Mouse (Mus musculus) kidney, embryonic 16.5 days (tissue): ENCODE data around the gene A830031A19Rik. TPM values are rescaled to one million over a fixed set of nuclear protein-coding genes. Genes with fewer than 3 reads are reported as not detected.

Experiments used
- ATAC-seq: fragments of 200-750 bp; cut with Nextera tagmentation; 2 replicates; pipeline ENCODE4 v1.8.0; 2017; ENCODE audit warnings: moderate TSS enrichment; ENCODE audit not compliant: low FRiP score, low TSS enrichment
- H3K27ac ChIP-seq: fragments of 300-500 bp; sonication (generic); 2 replicates; pipeline ENCODE4 v1.5.1; 2014; ENCODE audit warnings: low read length
- H3K27me3 ChIP-seq: fragments of 300-500 bp; sonication (generic); 2 replicates; pipeline ENCODE4 v1.6.1; 2014; ENCODE audit warnings: low read length, control low read depth, mixed read lengths; ENCODE audit not compliant: insufficient read depth
- H3K36me3 ChIP-seq: fragments of 300-500 bp; sonication (generic); 2 replicates; pipeline ENCODE4 v1.6.1; 2014; ENCODE audit warnings: low read length, control low read depth, mixed read lengths; ENCODE audit not compliant: insufficient read depth
- H3K4me1 ChIP-seq: fragments of 300-500 bp; sonication (generic); 2 replicates; pipeline ENCODE4 v1.6.1; 2014; ENCODE audit warnings: low read length, control low read depth, mixed read lengths; ENCODE audit not compliant: insufficient read depth
- H3K4me2 ChIP-seq: fragments of 300-500 bp; sonication (generic); replicated peaks from 2 replicates; pipeline ENCODE4 v1.6.1; 2014; ENCODE audit warnings: low read depth, low read length
- H3K4me3 ChIP-seq: fragments of 300-500 bp; sonication (generic); 2 replicates; pipeline ENCODE4 v1.5.1; 2014; ENCODE audit warnings: mild to moderate bottlenecking, low read length
- H3K9ac ChIP-seq: fragments of 300-500 bp; sonication (generic); replicated peaks from 2 replicates; pipeline ENCODE4 v1.6.1; 2014; ENCODE audit warnings: low read length
- H3K9me3 ChIP-seq: fragments of 300-500 bp; sonication (generic); 2 replicates; pipeline ENCODE4 v1.6.1; 2016; ENCODE audit warnings: low read length, control low read depth
- WGBS: fragments of 180-500 bp; shearing (Covaris S2); extraction: QIAGEN DNeasy Blood & Tissue Kit; methylation state at CpG from one replicate; pipeline ENCODE4 v1.1.7; 2014; 5-methylcytosine and 5-hydroxymethylcytosine counted together
- polyA plus RNA-seq: library from polyadenylated mRNA; unstranded; fragments of >200 nt; fragmentation: Nextera tagmentation; extraction: Ambion mirVana; gene quantifications from 2 replicates; pipeline ENCODE4 v1.2.1, GENCODE M21; 2015

A830031A19Rik gene
- polyA plus RNA-seq, 1 experiment from 2014 or later = not detected

DNA sequence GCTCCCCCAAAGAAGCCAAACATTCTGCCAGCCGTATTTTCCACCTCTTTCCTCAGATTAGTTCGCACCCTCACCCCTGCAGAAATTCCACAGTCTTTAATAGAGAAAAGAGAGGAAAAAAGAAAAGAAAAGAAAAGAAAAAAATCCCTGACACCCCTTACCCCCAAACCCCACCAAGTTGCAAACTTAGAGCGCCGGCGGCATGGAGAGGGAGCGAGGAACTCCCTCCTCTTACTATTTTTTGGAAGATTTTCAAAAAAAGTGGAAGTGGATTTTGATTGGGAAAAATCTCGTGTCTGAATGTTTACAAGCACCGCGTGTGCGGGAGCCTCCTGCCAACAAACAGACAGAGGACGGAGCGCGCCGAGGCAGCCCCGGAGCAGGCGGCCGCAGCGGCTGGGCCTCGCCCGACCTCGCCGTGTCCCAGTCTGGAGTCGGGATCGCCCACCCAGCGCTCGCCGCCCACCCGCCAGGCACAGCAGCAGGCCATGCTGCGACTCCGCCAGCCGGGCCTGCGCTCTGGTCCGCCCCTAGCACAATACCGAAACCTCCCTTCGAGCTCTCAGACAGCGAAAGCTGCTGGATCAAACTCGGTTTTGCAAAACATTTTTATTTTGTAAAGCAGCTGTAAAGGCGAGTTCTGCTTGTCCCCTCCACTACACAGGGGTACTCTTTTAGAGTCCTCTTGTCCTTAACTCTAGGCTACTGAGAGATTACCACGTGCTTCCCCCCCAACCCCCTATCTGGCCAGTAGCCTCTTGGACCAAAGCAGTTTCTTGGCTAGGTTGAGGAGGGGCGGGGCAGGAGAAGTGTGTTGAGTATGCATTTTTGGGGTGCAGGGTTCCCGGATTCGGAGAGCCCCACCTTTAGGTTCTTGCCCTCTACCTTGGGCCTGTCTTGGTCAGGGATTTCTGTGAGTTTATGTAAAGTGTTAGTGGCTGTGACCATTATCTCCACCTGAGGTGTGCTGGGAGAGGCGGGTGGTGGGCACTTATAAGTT, 4.8 kb upstream of the A830031A19Rik start:
- Histone ChIP-seq H3K4me2 (peak overlapping the region; percentile 99), H3K27ac (no peak overlapping the region), H3K4me1 (peaks cover 44% of the 10 kb centered on the region), H3K9me3 (no peaks in the 10 kb centered on the region), H3K27me3 (peaks cover 58% of the 10 kb centered on the region), H3K4me3 (peak overlapping the region; percentile 65), H3K9ac (peak overlapping the region; percentile 56; the same call in 1 of the 2 replicates), H3K36me3 (no peaks in the 10 kb centered on the region)
- under 1% methylated on average over 43 of the region's 43 CpGs for WGBS
- ATAC-seq = no peak

GRCm38 (mm10) chr11:24078706-24079316, 4.0 kb upstream of the A830031A19Rik start:
- Histone ChIP-seq H3K4me1 (peaks cover 45% of the 10 kb centered on the region), H3K9ac (peak overlapping the region; percentile 61)

DNA sequence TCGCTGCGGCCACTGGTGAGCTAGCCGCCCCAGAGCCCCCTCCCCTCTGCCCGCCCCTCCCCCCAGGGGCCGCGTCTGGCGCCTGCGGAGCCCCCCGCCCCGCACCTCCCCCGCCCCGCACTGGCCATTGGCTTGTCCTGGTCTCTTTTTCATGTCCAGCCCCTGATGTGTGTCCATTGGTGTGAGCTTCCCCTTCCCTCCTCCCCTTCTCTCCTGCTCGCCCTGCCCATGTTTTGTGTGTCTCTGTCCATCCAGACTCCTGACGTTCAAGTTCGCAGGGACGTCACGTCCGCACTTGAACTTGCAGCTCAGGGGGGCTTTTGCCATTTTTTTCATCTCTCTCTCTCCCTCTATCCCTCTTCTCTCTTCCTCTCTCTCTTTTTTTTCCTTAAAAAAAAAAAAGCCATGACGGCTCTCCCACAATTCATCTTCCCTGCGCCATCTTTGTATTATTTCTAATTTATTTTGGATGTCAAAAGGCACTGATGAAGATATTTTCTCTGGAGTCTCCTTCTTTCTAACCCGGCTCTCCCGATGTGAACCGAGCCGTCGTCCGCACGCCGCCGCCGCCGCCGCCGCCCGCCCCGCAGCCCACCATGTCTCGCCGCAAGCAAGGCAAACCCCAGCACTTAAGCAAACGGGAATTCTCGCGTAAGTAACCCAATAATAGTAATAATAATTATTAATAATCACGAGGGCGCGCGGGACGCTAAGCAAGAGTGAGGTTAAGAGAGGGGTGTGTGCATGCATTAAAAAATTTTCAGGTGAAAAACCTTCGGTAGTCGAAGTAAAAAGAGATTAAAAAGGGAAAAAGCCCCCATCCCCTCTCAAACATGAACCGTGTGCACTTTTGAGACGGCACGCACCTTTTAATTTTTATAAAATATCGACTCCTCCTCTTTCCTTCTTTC, 3.2 kb upstream of the A830031A19Rik start, which contains the start of gene Bcl11a:
Gene Bcl11a (plus strand): TSS at position 262 of the 911 bp plus-strand sequence.
- Histone ChIP-seq H3K9ac (peak within 1 kb of the TSS; percentile 61), H3K9me3 (no peaks in the 10 kb centered on the region), H3K27me3 (peaks cover 62% of the 10 kb centered on the region), H3K36me3 (no peaks in the 10 kb centered on the region), H3K27ac (peak within 1 kb of the TSS; percentile 56), H3K4me2 (peak within 1 kb of the TSS; percentile 99), H3K4me1 (peaks cover 45% of the 10 kb centered on the region), H3K4me3 (peak within 1 kb of the TSS; percentile 65)
- peak; percentile 57 for ATAC-seq
- WGBS = under 1% methylated on average over 39 of the region's 51 CpGs

More at GRCm38 (mm10) chr11:24078706-24079316, 4.0 kb upstream of the A830031A19Rik start:
- no peak overlapping the region for H3K27ac ChIP-seq
- H3K27me3 ChIP-seq = peaks cover 61% of the 10 kb centered on the region
- no peak for ATAC-seq
- no peaks in the 10 kb centered on the region for H3K36me3 ChIP-seq
- H3K4me3 ChIP-seq = peak overlapping the region; percentile 65
- WGBS = 0% methylated on average over 38 of the region's 38 CpGs
- no peaks in the 10 kb centered on the region for H3K9me3 ChIP-seq
- H3K4me2 ChIP-seq = peak overlapping the region; percentile 99

DNA sequence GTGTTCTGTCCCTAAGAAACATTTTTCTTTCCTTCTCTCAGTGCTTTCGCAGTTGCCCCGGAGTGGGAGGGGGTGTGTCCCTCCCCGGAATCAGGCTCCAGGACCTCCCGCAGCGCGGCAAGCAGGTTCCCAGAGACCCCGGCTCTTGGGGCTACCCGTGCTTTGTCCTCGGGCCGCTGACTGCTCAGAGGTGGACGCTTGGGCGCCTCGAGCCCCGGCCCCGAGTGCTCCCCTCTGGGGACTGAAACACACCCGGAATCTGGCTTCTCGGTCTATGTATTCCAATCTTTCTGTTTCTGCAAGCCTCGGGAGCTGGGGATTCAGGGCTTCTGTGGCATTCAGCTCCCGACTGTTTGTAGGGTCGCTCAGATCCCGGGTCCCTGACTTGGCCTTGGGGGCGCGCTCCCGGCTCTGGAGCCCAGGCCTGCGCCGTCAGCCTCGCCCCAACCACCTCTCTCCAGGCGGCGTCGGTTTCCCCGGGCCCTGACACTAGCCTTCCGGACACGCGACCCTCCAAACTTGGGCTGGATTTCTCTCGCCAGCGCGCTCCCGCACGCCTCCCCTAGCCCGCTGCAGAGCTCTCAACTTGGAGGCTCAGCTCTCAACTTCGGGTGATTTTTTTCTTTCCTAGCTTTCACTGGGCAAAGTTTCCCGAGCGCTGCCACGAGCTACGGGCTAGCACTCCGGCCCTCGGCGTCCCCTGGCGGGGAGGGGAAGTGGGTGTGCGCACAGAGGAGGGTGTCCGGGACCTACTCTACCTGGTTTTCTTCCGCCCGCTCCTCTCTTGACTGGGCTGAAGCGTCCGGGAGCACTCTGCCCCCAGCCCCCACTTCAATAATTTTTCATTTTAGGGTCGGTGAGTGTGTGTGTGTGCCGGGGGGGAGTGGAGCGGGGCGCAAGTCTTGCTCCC, 2.2 kb upstream of the A830031A19Rik start:
- peaks cover 65% of the 10 kb centered on the region for H3K27me3 ChIP-seq
- H3K4me1 ChIP-seq = peaks cover 44% of the 10 kb centered on the region
- no peaks in the 10 kb centered on the region for H3K9me3 ChIP-seq
- H3K4me3 ChIP-seq = peak overlapping the region; percentile 65
- peak overlapping the region; percentile 56 for H3K27ac ChIP-seq
- WGBS = under 1% methylated on average over 56 of the region's 59 CpGs
- peak; percentile 57 for ATAC-seq
- no peaks in the 10 kb centered on the region for H3K36me3 ChIP-seq
- H3K9ac ChIP-seq = peak overlapping the region; percentile 61
- peak overlapping the region; percentile 99 for H3K4me2 ChIP-seq

- peak overlapping the region; percentile 61 for H3K9ac ChIP-seq
- H3K9me3 ChIP-seq = no peaks in the 10 kb centered on the region
- no peaks in the 10 kb centered on the region for H3K36me3 ChIP-seq
- peak overlapping the region; percentile 99 for H3K4me2 ChIP-seq
- peak; percentile 21 for ATAC-seq
- H3K27ac ChIP-seq = no peak overlapping the region; the same call in 1 of the 2 replicates
- peaks cover 42% of the 10 kb centered on the region for H3K4me1 ChIP-seq
- peak overlapping the region; percentile 65 for H3K4me3 ChIP-seq
- WGBS = 0% methylated on average over 32 of the region's 32 CpGs
- H3K27me3 ChIP-seq = peaks cover 67% of the 10 kb centered on the region
Observed at GRCm38 (mm10) chr11:24076127-24076650, 1.3 kb upstream of the A830031A19Rik start.

GRCm38 (mm10) chr11:24075486-24076126, 752 bp upstream of the A830031A19Rik start:
- no peaks in the 10 kb centered on the region for H3K9me3 ChIP-seq
- peak overlapping the region; percentile 61 for H3K9ac ChIP-seq
- 1% methylated on average over 17 of the region's 17 CpGs for WGBS
- H3K4me2 ChIP-seq = peak overlapping the region; percentile 99
- peaks cover 72% of the 10 kb centered on the region for H3K27me3 ChIP-seq
- H3K36me3 ChIP-seq = no peaks in the 10 kb centered on the region
- H3K4me3 ChIP-seq = peak overlapping the region; percentile 65
- no peak overlapping the region for H3K27ac ChIP-seq
- ATAC-seq = no peak
- peaks cover 36% of the 10 kb centered on the region for H3K4me1 ChIP-seq

GRCm38 (mm10) chr11:24074021-24074591, 748 bp downstream of the A830031A19Rik start:
- no peak for ATAC-seq
- Histone ChIP-seq H3K9me3 (no peaks in the 10 kb centered on the region), H3K27ac (no peak overlapping the region), H3K4me2 (no peak overlapping the region), H3K27me3 (peaks cover 71% of the 10 kb centered on the region), H3K36me3 (no peaks in the 10 kb centered on the region), H3K4me1 (peaks cover 24% of the 10 kb centered on the region), H3K4me3 (no peak overlapping the region), H3K9ac (no peak overlapping the region)
- under 1% methylated on average over 18 of the region's 18 CpGs for WGBS

- no peak overlapping the region for H3K4me3 ChIP-seq
- WGBS = 56% methylated on average over 4 of the region's 4 CpGs
- no peaks in the 10 kb centered on the region for H3K36me3 ChIP-seq
- ATAC-seq = no peak
- H3K4me2 ChIP-seq = no peak overlapping the region
- H3K9ac ChIP-seq = no peak overlapping the region
- H3K27ac ChIP-seq = no peak overlapping the region
- H3K4me1 ChIP-seq = peaks cover 12% of the 10 kb centered on the region
- H3K27me3 ChIP-seq = peaks cover 74% of the 10 kb centered on the region
- no peaks in the 10 kb centered on the region for H3K9me3 ChIP-seq
Observed at GRCm38 (mm10) chr11:24065313-24065712, 9.5 kb downstream of the A830031A19Rik start.
